ENCODE assay signal across 8 mouse cellular contexts in the genomic region with DNA sequence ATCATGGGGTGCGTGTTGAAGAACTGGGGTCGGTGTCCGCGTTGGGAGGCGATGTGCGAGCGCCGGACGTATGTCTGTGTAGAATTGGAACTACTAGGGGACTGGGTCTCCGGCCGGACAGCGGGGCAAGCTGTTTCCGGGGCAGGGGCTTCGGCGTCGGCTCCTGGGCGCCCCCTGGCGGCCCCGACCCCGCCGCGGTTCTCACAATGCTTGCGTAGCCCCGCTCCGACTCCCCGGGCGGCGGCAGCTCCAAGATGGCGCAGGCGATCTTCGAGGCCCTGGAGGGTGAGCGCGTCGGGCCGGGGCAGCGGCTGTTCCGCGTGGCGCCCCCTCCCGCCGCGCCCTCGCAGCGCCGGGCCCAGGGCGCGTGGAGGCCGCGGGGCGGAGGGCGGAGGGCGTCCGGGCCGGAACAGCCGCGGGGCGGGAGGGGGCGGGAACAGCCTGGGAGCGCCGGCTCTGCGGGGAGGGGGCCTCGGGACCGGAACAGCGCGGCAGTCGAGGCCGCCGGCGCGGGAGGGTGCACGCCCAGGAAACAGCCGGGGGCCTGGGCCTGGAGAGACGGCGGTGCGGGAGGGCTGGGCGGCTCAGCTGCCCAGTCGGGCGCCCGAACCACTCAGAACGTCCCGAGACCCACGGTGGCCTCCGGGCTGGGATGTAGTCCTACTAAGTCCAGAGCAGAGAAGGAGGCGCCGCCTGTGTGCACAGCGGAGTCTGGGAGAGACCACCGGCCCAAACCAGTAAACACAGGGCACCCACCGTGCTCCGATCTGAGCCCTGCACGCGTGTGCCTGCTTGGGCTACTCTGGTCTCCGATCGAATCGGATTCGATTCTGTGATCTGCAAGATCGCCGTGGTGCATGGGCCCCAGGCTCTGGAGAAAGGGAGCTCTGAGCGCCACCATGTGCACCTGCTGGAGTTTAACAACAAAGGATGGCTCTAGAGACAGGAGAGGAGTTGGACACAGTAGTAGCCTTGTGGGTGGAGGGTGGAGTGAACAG. TPM values are rescaled to one million over a fixed set of nuclear protein-coding genes. Genes with fewer than 3 reads are reported as not detected.
DNase-seq lines count a peak whose midpoint lies in the region; ATAC-seq and TF ChIP-seq lines count a peak whose summit lies in the region.

Gene Zfp341 (plus strand): TSS at position 180 of the 998 bp plus-strand sequence.
Gene 4930519P11Rik (minus strand): TSS at position 320 of the 998 bp plus-strand sequence.

- peak within 1 kb of the TSS; percentile 98 for H3K27ac ChIP-seq in lung, embryonic 16.5 days (ENCODE audit: low read length)
- peak within 1 kb of the TSS; percentile 96 for H3K27ac ChIP-seq in thymus, adult 2 months (ENCODE audit: control insufficient read depth, insufficient read depth, low read length)

- H3K9ac ChIP-seq in lung, embryonic 16.5 days (ENCODE audit: low read length), result peak within 1 kb of the TSS; percentile 88

- H3K4me2 ChIP-seq in lung, embryonic 16.5 days (ENCODE audit: low read depth, low read length), result peak within 1 kb of the TSS; percentile 58

- no peaks in the 10 kb centered on the region for H3K36me3 ChIP-seq in lung, embryonic 16.5 days (ENCODE audit: control insufficient read depth, insufficient read depth, low read length)
- H3K36me3 ChIP-seq in thymus, adult 2 months (ENCODE audit: control insufficient read depth, insufficient read depth, low read length), result no peaks in the 10 kb centered on the region

- peaks cover 14% of the 10 kb centered on the region; the same call in 1 of the 2 replicates for H3K4me1 ChIP-seq in lung, embryonic 16.5 days (replicated peaks; ENCODE audit: control insufficient read depth, insufficient read depth, low read length)
- peaks cover 43% of the 10 kb centered on the region for H3K4me1 ChIP-seq in thymus, adult 2 months (replicated peaks; ENCODE audit: control insufficient read depth, insufficient read depth, low read length)

- TF ChIP-seq POLR2A in thymus, adult 2 months (IDR thresholded peaks at IDR 0.05; ENCODE audit: control insufficient read depth, extremely low read depth, insufficient read depth, low read length, poor library complexity), result peak; percentile 98

- peak; percentile 98 for TF ChIP-seq CTCF in thymus, adult 2 months (IDR thresholded peaks at IDR 0.05; ENCODE audit: borderline replicate concordance, control insufficient read depth, extremely low read depth, insufficient read depth, low read length, poor library complexity)

- H3K4me3 ChIP-seq in lung, embryonic 16.5 days (ENCODE audit: low read length), result peak within 1 kb of the TSS; percentile 66
- H3K4me3 ChIP-seq in thymus, adult 2 months (ENCODE audit: control insufficient read depth, insufficient read depth, low read length), result peak within 1 kb of the TSS; percentile 90

- under 1% methylated on average over 88 of the region's 98 CpGs for WGBS in lung, embryonic 16.5 days
- under 1% methylated on average over 86 of the region's 98 CpGs for WGBS in thymus, adult 2 months

- DNase-seq in MN1 (ENCODE audit: low spot score), result peak; percentile 94
- DNase-seq in cerebellum, adult 8-10 months, result peak; percentile 88
- peak; percentile 88 for DNase-seq in forelimb bud, embryonic 11.5 days (ENCODE audit: low read depth, low spot score)
- DNase-seq in layer of hippocampus, adult 9-11 months, result peak; percentile 90
- DNase-seq in ovary, adult 18-20 months (ENCODE audit: low spot score), result peak; percentile 86
- DNase-seq in thymus, adult 2 months, result peak; percentile 91

- peak; percentile 80 to 82 for ATAC-seq in hematopoietic stem cell, adult 5-6 weeks (replicated peaks in 1 of 2; ENCODE audit: insufficient read depth in 1 of 2, low FRiP score in 2 of 2, low TSS enrichment in 1 of 2, low read depth in 1 of 2, poor library complexity in 2 of 2, severe bottlenecking in 2 of 2)
- ATAC-seq in lung, embryonic 16.5 days (ENCODE audit: low read depth), result peak; percentile 95

- H3K9me3 ChIP-seq in lung, embryonic 16.5 days (ENCODE audit: control insufficient read depth, low read length), result no peaks in the 10 kb centered on the region

- no peaks in the 10 kb centered on the region for H3K27me3 ChIP-seq in lung, embryonic 16.5 days (ENCODE audit: control insufficient read depth, insufficient read depth, low read depth, low read length)
- no peaks in the 10 kb centered on the region for H3K27me3 ChIP-seq in thymus, adult 2 months (ENCODE audit: control insufficient read depth, insufficient read depth, low read length)

RNA-seq across cellular contexts. Expression of gene Zfp341, which starts in this region (rescaled TPM):
- 0.69 and 1.9 TPM in 2 replicates for total RNA-seq in hematopoietic stem cell, adult 5-6 weeks (2017)
- 0.88 and 1.0 TPM in 2 replicates for polyA plus RNA-seq in lung, embryonic 16.5 days (2015; fragmentation: Nextera tagmentation; extraction: Ambion mirVana)
- 10.6 and 10.8 TPM in 2 replicates for polyA plus RNA-seq in thymus, adult 2 months (2012; rRNA removed)

RNA-seq across cellular contexts. Expression of gene 4930519P11Rik, which starts in this region (rescaled TPM):
- total RNA-seq in hematopoietic stem cell, adult 5-6 weeks (2017), result not detected in 2 replicates
- 0.48 TPM in 1 of 2 replicates, not detected in the other for polyA plus RNA-seq in lung, embryonic 16.5 days (2015; fragmentation: Nextera tagmentation; extraction: Ambion mirVana)
- polyA plus RNA-seq in thymus, adult 2 months (2012; rRNA removed), result 1.5 and 1.7 TPM in 2 replicates

Comparison
In these comparisons a context has a peak if more than half of its experiments do, and no peak if none do; other contexts are left out.
1. Peak in every context shown above with its lines: DNase-seq, ATAC-seq, H3K4me3 ChIP-seq and H3K27ac ChIP-seq.